Mouse (Mus musculus) cerebellum, postnatal 4 days (tissue): ENCODE measurements around the gene Kcnq4.

Source experiments
- DNase-seq, 2 experiments: peaks; one replicate each; pipeline ENCODE4 v3.0.0; 2022; ENCODE audit warnings: low spot score in 2 of 2, mixed read lengths in 1 of 2

Gene Kcnq4

DNA sequence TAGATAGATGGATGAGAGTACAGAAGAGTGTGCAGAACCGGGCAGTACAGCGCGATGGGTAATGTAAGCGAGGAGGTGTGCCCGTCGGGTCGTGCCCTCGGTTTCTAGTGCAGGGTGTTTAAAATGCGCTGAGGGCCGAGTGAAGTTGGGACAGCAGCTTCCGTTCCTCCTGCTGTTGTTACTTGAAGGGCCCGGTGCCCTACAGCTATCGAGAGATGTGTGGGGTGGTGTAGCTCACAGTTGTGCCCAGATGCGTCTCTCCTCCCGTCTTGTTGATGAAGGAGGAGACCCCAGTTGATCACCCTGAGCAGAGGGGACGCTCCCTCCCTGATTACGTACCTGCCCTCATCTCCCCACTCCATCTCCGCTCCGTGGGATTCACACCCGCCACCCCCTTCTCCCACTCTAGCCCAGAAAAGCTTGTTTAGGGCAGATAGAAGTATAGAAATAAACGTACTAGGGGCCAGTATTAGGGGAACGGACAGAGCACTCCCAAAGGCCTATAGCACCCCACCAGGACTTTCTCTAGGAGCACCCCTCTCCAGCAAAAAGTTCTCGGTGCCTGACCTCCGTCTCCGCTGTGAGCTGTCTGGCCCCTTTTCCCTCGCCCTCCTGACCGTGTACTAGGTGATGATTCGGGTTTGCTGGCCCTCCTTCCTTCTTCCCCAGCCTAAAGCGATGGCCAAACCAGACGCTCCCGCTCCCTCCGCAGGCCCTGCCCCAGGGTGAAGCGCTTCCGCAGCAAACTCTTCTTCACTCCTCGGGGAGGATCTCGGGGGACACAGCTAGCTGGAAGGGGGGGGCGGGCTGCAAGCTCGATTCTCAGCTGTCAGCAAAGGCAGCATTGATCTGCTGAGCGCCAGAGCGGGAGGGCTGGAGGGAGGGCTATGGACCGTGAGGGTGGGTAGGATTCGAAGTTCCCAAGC lies at the start of gene Kcnq4:
Kcnq4 (minus strand) TSS at position 672 of the 926 bp plus-strand sequence.
- DNase-seq = no peak

DNA sequence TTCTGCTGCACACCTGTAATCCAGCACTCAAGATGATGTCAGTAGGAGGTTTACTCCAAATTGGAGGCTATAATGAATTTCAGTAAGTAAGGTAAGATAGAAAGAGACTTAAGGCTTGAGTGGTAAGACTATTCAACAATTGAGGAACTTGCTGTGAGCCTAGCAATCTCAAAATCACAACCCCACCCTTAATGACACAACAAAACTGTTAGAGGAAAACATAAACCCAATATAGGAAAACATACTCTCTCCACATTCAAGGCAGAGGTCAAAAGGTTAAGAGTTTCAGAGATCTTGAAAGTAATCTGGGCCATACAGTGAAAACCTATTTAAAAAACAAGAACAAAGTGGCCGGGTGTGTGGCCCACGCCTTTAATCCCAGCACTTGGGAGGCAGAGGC lies 48.3 kb upstream of the Kcnq4 start:
- DNase-seq = no peak

DNA sequence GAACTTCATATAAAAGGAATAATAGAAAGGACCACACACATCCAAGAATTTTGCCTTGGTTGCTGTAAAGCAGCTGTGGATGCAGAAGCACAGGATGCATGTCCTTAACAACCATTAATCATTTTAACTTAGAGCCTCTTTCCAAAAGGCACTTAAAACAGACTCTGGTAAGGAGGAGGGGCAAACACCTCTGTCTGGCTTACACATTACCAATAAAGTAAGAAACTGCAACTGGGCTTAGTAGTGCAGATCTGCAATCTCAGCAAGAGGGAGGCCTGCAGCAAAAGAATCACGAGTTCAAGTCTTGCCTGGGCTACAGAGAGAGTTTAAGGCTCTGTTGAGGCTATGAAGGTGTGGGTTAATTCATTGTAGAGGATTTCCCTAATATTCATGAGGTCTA lies 47.2 kb upstream of the Kcnq4 start:
- DNase-seq = no peak

DNA sequence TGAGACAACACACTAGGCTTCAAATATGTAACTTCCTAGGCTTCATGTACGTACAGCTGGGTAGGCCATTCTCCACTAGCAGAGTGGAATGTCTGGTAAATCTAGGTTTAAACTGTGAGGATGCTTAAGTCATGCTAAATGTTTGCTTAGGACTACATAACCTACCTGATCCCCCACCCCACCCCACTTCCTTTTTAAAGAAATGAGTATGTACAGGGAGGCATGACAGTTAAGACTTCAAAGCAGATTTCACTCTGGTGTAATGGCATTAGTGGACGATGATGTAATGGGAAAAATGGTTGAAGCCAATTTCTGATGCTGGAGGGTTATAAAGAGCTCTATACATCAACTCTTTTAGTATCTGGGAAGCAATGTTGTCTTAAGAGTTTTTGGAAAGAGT lies 44.5 kb upstream of the Kcnq4 start:
- no peak for DNase-seq

- DNase-seq = no peak
Observed at GRCm38 (mm10) chr4:120790027-120790426, 41.6 kb upstream of the Kcnq4 start.

DNA sequence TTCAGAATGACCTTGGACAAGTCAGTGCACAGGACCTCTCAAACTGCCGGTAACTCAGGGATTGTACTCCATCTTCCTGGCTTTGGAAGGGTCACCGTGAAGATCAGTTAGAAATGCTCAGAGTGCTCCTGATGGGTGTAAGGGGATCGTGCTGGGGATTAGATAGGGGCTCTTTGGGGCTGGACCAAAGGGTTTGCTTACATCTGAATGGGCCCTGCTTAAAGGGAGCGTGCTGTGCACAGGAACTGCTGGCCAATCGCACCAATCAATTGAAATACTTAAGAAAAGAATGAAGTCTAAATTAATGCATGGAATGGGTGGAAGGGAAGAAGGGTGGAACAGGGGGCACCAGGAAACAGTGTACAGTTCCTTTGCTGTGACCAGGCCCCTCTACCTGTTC lies 7.4 kb upstream of the Kcnq4 start:
- DNase-seq = no peak

DNA sequence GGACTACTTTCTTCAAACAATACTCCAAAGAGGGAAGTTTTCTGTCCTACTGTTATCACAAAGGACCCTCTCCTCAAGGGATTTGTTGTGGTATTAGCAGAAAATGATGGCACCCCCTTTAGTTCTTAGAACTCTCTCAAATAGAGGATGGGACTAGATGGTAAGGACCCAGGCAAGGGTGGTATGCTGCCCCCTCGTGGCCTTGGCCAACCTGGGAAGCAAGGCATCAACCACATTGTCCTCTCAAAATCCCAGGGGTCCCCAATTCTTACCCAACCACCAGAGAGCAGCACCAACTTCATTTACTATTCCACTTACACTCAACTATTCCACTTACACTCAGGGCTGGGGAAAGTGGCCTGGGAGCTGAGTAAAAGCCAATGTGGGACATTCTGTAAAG lies 6.9 kb upstream of the Kcnq4 start:
- peak; percentile 59 to 88 for DNase-seq

DNA sequence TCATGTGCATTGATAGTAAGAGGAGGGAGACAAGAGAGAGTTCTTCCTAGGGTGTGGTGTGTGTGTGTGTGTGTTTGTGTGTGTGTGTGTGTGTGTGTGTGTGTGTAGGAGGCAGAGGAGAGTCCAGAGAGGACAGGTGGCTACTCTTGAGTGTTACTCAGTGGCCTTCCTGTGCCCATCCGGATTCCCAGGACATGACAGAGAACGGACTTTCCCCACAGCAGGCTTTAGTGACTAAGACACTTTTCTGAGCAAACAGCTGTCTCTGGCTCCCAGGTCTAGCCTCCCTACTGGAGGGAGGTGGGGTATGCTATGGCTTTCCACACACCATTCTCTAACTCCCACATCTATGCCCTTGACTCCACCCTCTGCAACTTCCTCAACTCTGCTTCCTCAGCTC lies 1.2 kb upstream of the Kcnq4 start:
- DNase-seq = no peak

- no peak for DNase-seq
Observed at GRCm38 (mm10) chr4:120747243-120747792, 1.1 kb downstream of the Kcnq4 start.

GRCm38 (mm10) chr4:120746552-120747150 lies 1.8 kb downstream of the Kcnq4 start:
- peak in 1 of 2 experiments; percentile 21 for DNase-seq

- no peak for DNase-seq
Observed at GRCm38 (mm10) chr4:120745731-120746551, 2.5 kb downstream of the Kcnq4 start.

DNA sequence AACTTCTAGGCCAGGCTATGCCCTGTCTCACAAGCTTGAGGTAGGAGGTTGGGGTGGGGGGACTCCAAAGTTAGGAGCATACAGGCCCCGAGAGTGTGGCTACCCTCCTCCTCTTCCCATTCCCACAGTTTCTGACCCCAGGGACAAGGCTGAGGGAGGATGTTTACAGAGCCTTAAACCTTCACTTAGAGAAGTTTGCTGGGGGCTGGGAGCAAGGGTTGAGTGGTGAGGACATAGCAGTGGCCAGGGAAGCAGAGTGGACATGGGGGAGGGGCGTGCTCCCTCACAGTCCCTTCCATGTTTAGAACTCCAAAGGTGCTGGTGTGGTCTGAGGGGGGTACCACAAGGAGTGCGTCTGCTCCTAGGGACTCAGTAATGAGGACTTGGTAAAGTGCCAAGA lies 4.8 kb downstream of the Kcnq4 start:
- DNase-seq = no peak

DNA sequence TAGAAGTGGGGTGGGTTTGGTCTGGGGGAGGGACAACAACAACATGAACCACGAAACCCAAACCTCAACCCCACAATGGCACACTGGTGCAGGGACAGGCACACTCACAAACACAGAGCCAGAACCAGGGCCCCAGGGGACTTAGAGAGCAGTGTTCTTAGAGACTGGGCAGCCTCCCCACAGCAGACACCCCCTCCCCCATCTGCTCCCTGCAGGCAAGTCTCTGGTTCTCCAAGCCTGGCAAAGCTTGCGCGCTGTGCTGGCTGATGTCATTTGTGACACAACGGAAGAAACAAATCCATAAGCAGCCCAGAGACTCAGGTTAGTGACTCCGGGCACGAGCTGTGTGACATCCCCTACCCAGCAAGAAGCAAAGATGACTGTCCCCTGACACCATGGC lies 7.1 kb downstream of the Kcnq4 start:
- no peak for DNase-seq

DNA sequence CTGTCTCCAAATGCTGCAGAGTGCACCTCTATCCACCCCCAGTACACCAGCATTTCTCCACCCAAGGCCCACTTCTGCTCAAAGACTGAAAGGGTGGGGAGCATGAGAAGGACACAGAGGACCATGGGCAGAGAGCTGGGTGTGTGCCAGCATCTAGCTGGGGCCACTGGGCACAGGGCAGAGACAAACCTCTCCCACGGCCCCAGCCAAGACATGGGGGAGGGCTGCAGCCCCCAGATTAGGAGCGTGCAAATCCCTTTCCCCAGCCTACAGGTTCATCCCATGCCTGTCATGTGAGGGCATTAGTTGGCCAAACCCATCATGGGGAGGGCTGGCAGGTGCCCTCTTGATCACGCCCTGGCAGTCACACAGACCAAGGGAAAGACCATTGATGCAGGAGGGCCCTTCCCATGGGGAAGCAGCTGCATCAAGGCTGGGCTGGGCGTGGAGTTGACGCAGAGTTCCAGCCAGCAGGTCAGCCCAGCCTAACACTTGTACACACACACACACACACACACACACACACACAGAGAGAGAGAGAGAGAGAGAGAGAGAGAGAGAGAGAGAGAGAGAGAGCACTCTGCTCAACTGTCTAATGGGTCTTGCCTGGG lies 14.3 kb downstream of the Kcnq4 start:
- DNase-seq = no peak

DNA sequence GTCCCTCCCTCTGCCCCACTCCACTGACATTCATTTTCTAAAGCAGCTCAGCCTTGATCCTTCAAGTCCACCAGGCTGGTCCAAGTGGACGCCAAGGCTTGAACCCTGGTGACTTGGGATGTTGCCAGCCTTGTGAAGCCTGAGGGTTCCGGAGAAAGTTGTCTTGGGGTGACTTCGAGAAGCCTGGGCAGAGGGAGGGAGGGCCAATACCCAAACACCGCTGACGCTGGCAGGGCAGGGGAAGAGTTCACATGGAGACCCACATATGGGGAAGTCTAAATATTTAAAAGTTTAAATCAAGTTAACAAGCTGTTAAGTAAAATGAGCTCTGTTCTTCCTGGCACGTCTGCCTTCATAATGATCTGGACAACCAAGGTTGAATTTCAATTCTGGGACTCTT lies 15.7 kb downstream of the Kcnq4 start:
- no peak for DNase-seq

DNA sequence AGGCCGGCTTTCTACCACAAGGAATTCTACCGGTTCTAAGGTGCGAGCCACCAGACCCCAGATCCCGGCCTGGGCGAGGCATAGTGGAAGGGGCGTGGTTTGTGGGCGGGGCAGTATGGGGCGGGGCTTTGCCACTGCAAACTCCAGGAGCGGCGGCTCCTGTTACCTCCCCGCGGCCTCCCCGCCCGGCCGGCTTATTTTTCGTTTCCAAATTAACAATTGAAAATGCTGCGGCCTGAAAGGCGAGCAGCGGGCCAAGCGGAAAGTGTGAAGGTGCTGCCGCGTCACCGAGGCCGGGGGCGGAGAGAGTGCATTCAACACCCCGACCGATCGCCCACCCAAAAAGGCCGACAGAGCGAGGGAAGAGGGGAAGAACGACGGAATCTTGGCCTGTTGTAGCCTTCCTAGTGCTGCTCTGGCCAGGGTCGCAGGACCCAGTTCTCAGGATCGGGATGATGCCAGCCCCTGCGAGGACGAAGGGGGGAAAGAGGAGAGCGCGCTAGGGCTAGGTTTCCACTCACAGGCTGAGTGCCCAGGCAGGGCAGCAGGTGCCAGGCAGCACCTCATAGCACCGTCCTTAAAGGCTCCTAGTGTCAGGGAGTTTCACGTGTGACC lies 17.3 kb downstream of the Kcnq4 start:
- peak in 1 of 2 experiments; percentile 42 for DNase-seq

DNA sequence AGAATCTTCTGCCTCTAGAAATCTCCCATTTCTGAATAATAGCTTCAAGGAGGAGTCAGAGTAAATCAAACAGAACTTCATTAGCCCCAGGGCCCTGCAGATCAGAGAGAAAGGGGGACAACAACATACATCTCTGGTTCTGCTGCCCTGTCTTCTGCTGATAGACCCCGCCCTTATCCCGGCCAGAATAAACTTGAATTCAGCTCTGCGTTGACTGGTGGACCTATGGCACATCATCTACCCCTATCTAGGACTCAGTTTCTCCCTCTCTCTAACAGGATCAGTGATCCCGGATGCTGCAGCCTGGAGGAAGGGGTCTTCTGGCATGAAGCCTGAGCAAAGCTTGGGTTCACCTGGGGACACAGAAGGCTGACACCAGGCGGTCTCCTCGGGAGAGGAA lies 17.8 kb downstream of the Kcnq4 start:
- DNase-seq = no peak

- no peak for DNase-seq
Observed at GRCm38 (mm10) chr4:120730146-120730545, 18.3 kb downstream of the Kcnq4 start.

GRCm38 (mm10) chr4:120729441-120729840 lies 19.0 kb downstream of the Kcnq4 start:
- no peak for DNase-seq

GRCm38 (mm10) chr4:120727842-120728241 lies 20.6 kb downstream of the Kcnq4 start:
- no peak for DNase-seq

GRCm38 (mm10) chr4:120726174-120726573 lies 22.2 kb downstream of the Kcnq4 start:
- no peak for DNase-seq
